ENCODE assay signal across 8 mouse cellular contexts in the genomic region with DNA sequence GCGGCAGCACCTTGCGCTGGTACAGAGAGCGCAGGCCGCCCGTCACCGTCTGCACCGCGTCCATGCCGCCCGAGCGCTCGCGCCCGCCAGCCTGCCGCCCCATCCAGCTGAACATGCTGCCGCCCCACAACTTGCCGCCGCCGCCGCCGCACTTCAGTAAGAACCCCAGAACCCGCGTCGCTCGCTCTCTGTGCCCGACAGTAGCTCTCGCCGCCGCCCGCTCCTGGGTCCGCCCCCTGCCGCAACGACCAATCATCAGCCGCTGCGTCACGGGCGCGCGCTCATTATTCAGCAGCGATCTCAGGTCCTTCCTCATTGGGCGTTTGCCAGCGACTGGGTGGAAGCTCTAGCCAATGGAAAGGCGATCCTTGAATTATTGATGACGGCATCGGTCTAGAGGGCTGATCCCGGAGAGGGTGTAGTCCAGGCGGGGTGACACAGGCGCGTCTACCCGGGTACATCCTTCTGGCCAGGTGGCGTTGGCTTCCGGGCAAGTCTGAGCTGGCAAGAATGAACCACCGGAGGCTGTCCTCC. TPM values are rescaled to one million over a fixed set of nuclear protein-coding genes. Genes with fewer than 3 reads are reported as not detected.
DNase-seq lines count a peak whose midpoint lies in the region; ATAC-seq and TF ChIP-seq lines count a peak whose summit lies in the region.

A gene (minus strand): TSS at position 246 of the 534 bp plus-strand sequence.

- H3K9me3 ChIP-seq in CH12.LX (replicated peaks; ENCODE audit: low read length): peaks cover 3% of the 10 kb centered on the region
- H3K9me3 ChIP-seq in forebrain, embryonic 11.5 days (ENCODE audit: control insufficient read depth, low read length): no peaks in the 10 kb centered on the region
- peaks cover 3% of the 10 kb centered on the region; the same call in 1 of the 2 replicates for H3K9me3 ChIP-seq in heart, embryonic 16.5 days (replicated peaks; ENCODE audit: control insufficient read depth, low read length)
- H3K9me3 ChIP-seq in liver, embryonic 15.5 days (replicated peaks): no peaks in the 10 kb centered on the region
- no peaks in the 10 kb centered on the region for H3K9me3 ChIP-seq in neural tube, embryonic 12.5 days

- peak within 1 kb of the TSS; percentile 64 for H3K4me2 ChIP-seq in CH12.LX (ENCODE audit: insufficient read depth, low read depth, poor library complexity, severe bottlenecking)
- H3K4me2 ChIP-seq in forebrain, embryonic 11.5 days (ENCODE audit: low read depth, low read length, severe bottlenecking): peak within 1 kb of the TSS; percentile 99
- peak within 1 kb of the TSS; percentile 90 for H3K4me2 ChIP-seq in heart, embryonic 16.5 days (ENCODE audit: low read depth, low read length)
- peak within 1 kb of the TSS; percentile 100 for H3K4me2 ChIP-seq in liver, embryonic 15.5 days
- H3K4me2 ChIP-seq in neural tube, embryonic 12.5 days (replicated peaks): peak within 1 kb of the TSS; percentile 96

- peak; percentile 100 for ATAC-seq in forebrain, embryonic 11.5 days (replicated peaks; ENCODE audit: low FRiP score)
- peak; percentile 96 for ATAC-seq in heart, embryonic 16.5 days (replicated peaks; ENCODE audit: extremely low read depth, insufficient read depth, low FRiP score)
- ATAC-seq in liver, embryonic 15.5 days (ENCODE audit: insufficient read depth): peak; percentile 99
- ATAC-seq in neural tube, embryonic 12.5 days (ENCODE audit: low FRiP score, low read depth): peak; percentile 99

- no peaks in the 10 kb centered on the region for H3K27me3 ChIP-seq in CH12.LX (replicated peaks)
- H3K27me3 ChIP-seq in forebrain, embryonic 11.5 days (ENCODE audit: control insufficient read depth, insufficient read depth, low read length): no peaks in the 10 kb centered on the region
- H3K27me3 ChIP-seq in heart, embryonic 16.5 days (ENCODE audit: control insufficient read depth, insufficient read depth, low read length): no peaks in the 10 kb centered on the region
- no peaks in the 10 kb centered on the region for H3K27me3 ChIP-seq in liver, embryonic 15.5 days
- H3K27me3 ChIP-seq in neural tube, embryonic 12.5 days (replicated peaks): no peaks in the 10 kb centered on the region

- TF ChIP-seq POLR2A in CH12.LX (IDR thresholded peaks at IDR 0.05; ENCODE audit: low read depth, low read length): peak; percentile 87

- WGBS in forebrain, embryonic 11.5 days: under 1% methylated on average over 53 of the region's 53 CpGs
- WGBS in heart, embryonic 16.5 days: under 1% methylated on average over 53 of the region's 53 CpGs
- 0% methylated on average over 53 of the region's 53 CpGs for WGBS in liver, embryonic 15.5 days (ENCODE audit: insufficient replicate concordance)
- WGBS in neural tube, embryonic 12.5 days: under 1% methylated on average over 53 of the region's 53 CpGs

- no peaks in the 10 kb centered on the region for H3K79me2 ChIP-seq in CH12.LX (replicated peaks; ENCODE audit: control insufficient read depth, extremely low read depth, insufficient read depth, poor library complexity, severe bottlenecking)

- no peak within 1 kb of the TSS for H3K27ac ChIP-seq in CH12.LX (ENCODE audit: insufficient read depth, low read depth)
- no peak within 1 kb of the TSS for H3K27ac ChIP-seq in forebrain, embryonic 11.5 days (ENCODE audit: low read depth, low read length)
- H3K27ac ChIP-seq in heart, embryonic 16.5 days (ENCODE audit: low read length): peak within 1 kb of the TSS; percentile 88
- H3K27ac ChIP-seq in liver, embryonic 15.5 days (replicated peaks): peak within 1 kb of the TSS; percentile 86
- H3K27ac ChIP-seq in neural tube, embryonic 12.5 days: no peak within 1 kb of the TSS

- peak within 1 kb of the TSS; percentile 78 to 87 (median 79) for H3K4me3 ChIP-seq in CH12.LX (replicated peaks in 1 of 3; ENCODE audit: low read depth in 2 of 3, low read length in 2 of 3, poor library complexity in 1 of 3)
- peak within 1 kb of the TSS; percentile 66 for H3K4me3 ChIP-seq in forebrain, embryonic 11.5 days (ENCODE audit: low read depth, low read length)
- H3K4me3 ChIP-seq in heart, embryonic 16.5 days (ENCODE audit: low read length): peak within 1 kb of the TSS; percentile 88
- H3K4me3 ChIP-seq in liver, embryonic 15.5 days (replicated peaks): peak within 1 kb of the TSS; percentile 84
- peak within 1 kb of the TSS; percentile 68 for H3K4me3 ChIP-seq in neural tube, embryonic 12.5 days

- in situ Hi-C loops in CH12.LX (cut with MboI; ENCODE audit: low pct_ligation_motif_present, low pct_unique_long_range_greater_than_20kb, low sequenced_read_pairs): no loop called here

- TF ChIP-seq EP300 in CH12.LX (IDR thresholded peaks at IDR 0.05; ENCODE audit: low read length): no peak

- dilution Hi-C loops in CH12.LX (cut with MboI; ENCODE audit: extremely low pct_ligation_motif_present, extremely low pct_unique_long_range_greater_than_20kb, low sequenced_read_pairs): no loop called here

- TF ChIP-seq RAD21 in CH12.LX (IDR thresholded peaks at IDR 0.05; ENCODE audit: low read depth, low read length): no peak

- no peak for TF ChIP-seq CTCF in CH12.LX (conservative IDR thresholded peaks at IDR 0.05 in 1 of 2, IDR thresholded peaks at IDR 0.05 in 1 of 2; ENCODE audit: low read depth in 2 of 2, low read length in 2 of 2)

- peak; percentile 98 for DNase-seq in CH12.LX (ENCODE audit: extremely low read depth)
- peak; percentile 97 for DNase-seq in c-Kit-positive CD71-positive TER-119-negative erythroid progenitor cells, embryonic 14.5 days (ENCODE audit: low read depth)
- peak; percentile 99 for DNase-seq in forebrain, embryonic 11.5 days (ENCODE audit: low spot score)
- DNase-seq in kidney, postnatal 36 days: peak; percentile 99 to 100
- DNase-seq in telencephalon, adult 2 months (ENCODE audit: low read depth, low spot score): peak; percentile 94

- peaks cover 3 to 51% of the 10 kb centered on the region in 2 experiments for H3K4me1 ChIP-seq in CH12.LX (ENCODE audit: control insufficient read depth in 1 of 2, insufficient read depth in 2 of 2)
- H3K4me1 ChIP-seq in forebrain, embryonic 11.5 days (replicated peaks; ENCODE audit: control insufficient read depth, insufficient read depth, low read length): peaks cover 4% of the 10 kb centered on the region
- peaks cover 22% of the 10 kb centered on the region for H3K4me1 ChIP-seq in heart, embryonic 16.5 days (ENCODE audit: control insufficient read depth, insufficient read depth, low read length)
- peaks cover 22% of the 10 kb centered on the region for H3K4me1 ChIP-seq in liver, embryonic 15.5 days (replicated peaks)
- peaks cover 7% of the 10 kb centered on the region for H3K4me1 ChIP-seq in neural tube, embryonic 12.5 days

- peaks cover 0 to 12% of the 10 kb centered on the region in 2 experiments for H3K36me3 ChIP-seq in CH12.LX (replicated peaks in 1 of 2; ENCODE audit: control insufficient read depth in 1 of 2, insufficient read depth in 1 of 2, low read length in 1 of 2)
- H3K36me3 ChIP-seq in forebrain, embryonic 11.5 days (ENCODE audit: control insufficient read depth, insufficient read depth, low read length): no peaks in the 10 kb centered on the region
- H3K36me3 ChIP-seq in heart, embryonic 16.5 days (ENCODE audit: control insufficient read depth, insufficient read depth): peaks cover 8% of the 10 kb centered on the region; the same call in 1 of the 2 replicates
- H3K36me3 ChIP-seq in liver, embryonic 15.5 days (replicated peaks): no peaks in the 10 kb centered on the region
- no peaks in the 10 kb centered on the region for H3K36me3 ChIP-seq in neural tube, embryonic 12.5 days

- peak within 1 kb of the TSS; percentile 50 for H3K9ac ChIP-seq in CH12.LX (ENCODE audit: insufficient read depth, low read depth)
- peak within 1 kb of the TSS; percentile 70 for H3K9ac ChIP-seq in forebrain, embryonic 11.5 days (ENCODE audit: low read length)
- peak within 1 kb of the TSS; percentile 93 for H3K9ac ChIP-seq in heart, embryonic 16.5 days (ENCODE audit: low read length)
- peak within 1 kb of the TSS; percentile 88 for H3K9ac ChIP-seq in liver, embryonic 15.5 days
- peak within 1 kb of the TSS; percentile 58 for H3K9ac ChIP-seq in neural tube, embryonic 12.5 days

TF ChIP-seq in CH12.LX, 34 proteins besides CTCF, POLR2A, EP300 and RAD21 (continues in another document):
- TF ChIP-seq MYC (IDR thresholded peaks at IDR 0.05; ENCODE audit: low read depth, low read length) (no peak), NRF1 (IDR thresholded peaks at IDR 0.05; ENCODE audit: low read depth, low read length) (peak; percentile 40; the same call in 1 of the 2 replicates), ZKSCAN1 (IDR thresholded peaks at IDR 0.05; ENCODE audit: borderline replicate concordance, low read depth, low read length) (no peak), MXI1 (IDR thresholded peaks at IDR 0.05; ENCODE audit: low read depth, low read length) (peak; percentile 77), MAZ (IDR thresholded peaks at IDR 0.05; ENCODE audit: low read depth, low read length) (0 out of 2 replicates have a peak, but pooled peaks have one; percentile 33), TBP (conservative IDR thresholded peaks at IDR 0.05; ENCODE audit: low read depth, low read length) (peak; percentile 68; the same call in 1 of the 2 replicates), BHLHE40 (IDR thresholded peaks at IDR 0.05; ENCODE audit: low read depth, low read length) (no peak), JUN (IDR thresholded peaks at IDR 0.05; ENCODE audit: insufficient read depth, low read depth, low read length) (peak; percentile 18; the same call in 1 of the 2 replicates), ZNF384 (IDR thresholded peaks at IDR 0.05; ENCODE audit: low read depth, low read length) (no peak), RCOR1 (conservative IDR thresholded peaks at IDR 0.05; ENCODE audit: low read depth, low read length) (no peak), HCFC1 (IDR thresholded peaks at IDR 0.05; ENCODE audit: low read depth, low read length) (peak; percentile 47), GABPA (IDR thresholded peaks at IDR 0.05; ENCODE audit: insufficient replicate concordance, low read depth, low read length) (no peak), E2F4 (IDR thresholded peaks at IDR 0.05; ENCODE audit: insufficient replicate concordance, low read depth, low read length) (peak; percentile 81; the same call in 1 of the 2 replicates), ZMIZ1 (IDR thresholded peaks at IDR 0.05; ENCODE audit: low read depth, low read length) (peak; percentile 58), SIN3A (IDR thresholded peaks at IDR 0.05; ENCODE audit: low read length) (peak; percentile 84; the same call in 1 of the 2 replicates), ELF1 (IDR thresholded peaks at IDR 0.05; ENCODE audit: low read depth, low read length) (peak; percentile 69)

RNA-seq across cellular contexts. Expression of the gene that starts here (rescaled TPM):
- total RNA-seq in CH12.LX (2012; rRNA removed): 8.1 and 9.2 TPM in 2 replicates
- total RNA-seq in CH12.LX (2014; rRNA removed): 9.6 and 9.8 TPM in 2 replicates
- polyA plus RNA-seq in CH12.LX (2012; ENCODE audit: insufficient read length, low read depth): 22.9 and 27.7 TPM in 2 replicates
- 13.1 and 13.9 TPM in 2 replicates for polyA plus RNA-seq in forebrain, embryonic 11.5 days (2014; fragmentation: Nextera tagmentation; extraction: Ambion mirVana)
- polyA plus RNA-seq in heart, embryonic 16.5 days (2015; fragmentation: Nextera tagmentation; extraction: Ambion mirVana): 163 and 195 TPM in 2 replicates
- 23.4 and 29.0 TPM in 2 replicates for polyA plus RNA-seq in liver, embryonic 15.5 days (2015; fragmentation: Nextera tagmentation; extraction: Ambion mirVana)
- polyA plus RNA-seq in neural tube, embryonic 12.5 days (2016; fragmentation: Nextera tagmentation; extraction: Ambion mirVana): 19.1 and 19.6 TPM in 2 replicates

Comparison
In these comparisons a context has a peak if more than half of its experiments do, and no peak if none do; other contexts are left out.
1. H3K27ac ChIP-seq: peak in heart, embryonic 16.5 days (single experiment) and liver, embryonic 15.5 days (single experiment); none in CH12.LX (single experiment), forebrain, embryonic 11.5 days (single experiment) and neural tube, embryonic 12.5 days (single experiment).
2. Peak in every context shown above with its lines, with median percentiles within 50 percentile points of each other: DNase-seq, H3K4me2 ChIP-seq, H3K4me3 ChIP-seq, H3K9ac ChIP-seq and ATAC-seq.